Mouse (Mus musculus) left cerebral cortex, adult 18-20 months (tissue): ENCODE data around the gene Ankrd60. TPM values are rescaled to one million over a fixed set of nuclear protein-coding genes. Genes with fewer than 3 reads are reported as not detected.

ENCODE experiments used
- DNase-seq, 2 experiments: peaks; one replicate each; pipeline ENCODE4 v3.0.0; 2021 to 2022; ENCODE audit warnings: low spot score in 2 of 2, mixed read lengths in 1 of 2
- total RNA-seq, 2 experiments: library from RNA; stranded (reverse); gene quantifications; 2 replicates each; pipeline ENCODE4 v1.2.3; 2021

Gene Ankrd60
- total RNA-seq, 2 experiments from 2014 or later: not detected

- DNase-seq: peak in 1 of 2 experiments; percentile 21
Measured at GRCm38 (mm10) chr2:173585387-173586117, 7.4 kb upstream of the Ankrd60 start.

- no peak for DNase-seq
Measured at GRCm38 (mm10) chr2:173584361-173584760, 6.2 kb upstream of the Ankrd60 start.

- DNase-seq: no peak
Measured at GRCm38 (mm10) chr2:173583455-173583854, 5.3 kb upstream of the Ankrd60 start.

- no peak for DNase-seq
Measured at GRCm38 (mm10) chr2:173582903-173583302, 4.7 kb upstream of the Ankrd60 start.

- no peak for DNase-seq
Measured at GRCm38 (mm10) chr2:173581096-173581495, 2.9 kb upstream of the Ankrd60 start.

- no peak for DNase-seq
Measured at GRCm38 (mm10) chr2:173578595-173578994, 430 bp upstream of the Ankrd60 start.

- no peak for DNase-seq
Measured at GRCm38 (mm10) chr2:173564179-173564578, 14.0 kb downstream of the Ankrd60 start.

- peak in 1 of 2 experiments; percentile 50 for DNase-seq
Measured at GRCm38 (mm10) chr2:173563336-173563735, 14.8 kb downstream of the Ankrd60 start.

- peak; percentile 67 to 78 for DNase-seq
Measured at GRCm38 (mm10) chr2:173561851-173562442, 16.2 kb downstream of the Ankrd60 start.

- DNase-seq: no peak
Measured at GRCm38 (mm10) chr2:173558754-173559396, 19.3 kb downstream of the Ankrd60 start.

GRCm38 (mm10) chr2:173553863-173554262 is 24.3 kb downstream of the Ankrd60 start:
- no peak for DNase-seq

GRCm38 (mm10) chr2:173550681-173551080 is 27.5 kb downstream of the Ankrd60 start:
- no peak for DNase-seq

- DNase-seq: no peak
Measured at GRCm38 (mm10) chr2:173549236-173549635, 28.9 kb downstream of the Ankrd60 start.

- peak; percentile 77 to 84 for DNase-seq
Measured at GRCm38 (mm10) chr2:173545992-173546703, 32.0 kb downstream of the Ankrd60 start.

GRCm38 (mm10) chr2:173542716-173543115 is 35.4 kb downstream of the Ankrd60 start:
- DNase-seq: no peak

- no peak for DNase-seq
Measured at GRCm38 (mm10) chr2:173541748-173542147, 36.4 kb downstream of the Ankrd60 start.

- no peak for DNase-seq
Measured at GRCm38 (mm10) chr2:173539781-173540180, 38.4 kb downstream of the Ankrd60 start.

GRCm38 (mm10) chr2:173535886-173536285 is 42.3 kb downstream of the Ankrd60 start:
- no peak for DNase-seq

GRCm38 (mm10) chr2:173535390-173535789 is 42.8 kb downstream of the Ankrd60 start:
- no peak for DNase-seq

GRCm38 (mm10) chr2:173534581-173534980 is 43.6 kb downstream of the Ankrd60 start:
- DNase-seq: no peak

GRCm38 (mm10) chr2:173532711-173533462 is 45.3 kb downstream of the Ankrd60 start:
- DNase-seq: no peak
